Mouse (Mus musculus) hindbrain, embryonic 16.5 days (tissue): Measurements from ENCODE around the gene Plekho1. TPM values are rescaled to one million over a fixed set of nuclear protein-coding genes. Genes with fewer than 3 reads are reported as not detected.
"Not testable (repeated sequence)": the region's sequence is repeated elsewhere in the genome, so short reads cannot be mapped to it uniquely, and the experiment has no call there.

Experiments used
- ATAC-seq: fragments of 200-750 bp; cut with Nextera tagmentation; 2 replicates; pipeline ENCODE4 v1.8.0; 2017; ENCODE audit warnings: moderate TSS enrichment, moderate library complexity
- H3K27ac ChIP-seq: fragments of 300-500 bp; sonication (generic); 2 replicates; pipeline ENCODE4 v1.5.1; 2014; ENCODE audit warnings: low read depth, mild to moderate bottlenecking, control low read depth, low read length, moderate library complexity
- H3K27me3 ChIP-seq: fragments of 300-500 bp; sonication (generic); replicated peaks from 2 replicates; pipeline ENCODE4 v1.6.1; 2014; ENCODE audit warnings: low read length; ENCODE audit not compliant: control insufficient read depth, insufficient read depth
- H3K36me3 ChIP-seq: fragments of 300-500 bp; sonication (generic); 2 replicates; pipeline ENCODE4 v1.6.1; 2014; ENCODE audit warnings: mild to moderate bottlenecking, low read length, moderate library complexity, mixed read lengths; ENCODE audit not compliant: control insufficient read depth, insufficient read depth
- H3K4me1 ChIP-seq: fragments of 300-500 bp; sonication (generic); 2 replicates; pipeline ENCODE4 v1.6.1; 2014; ENCODE audit warnings: low read depth, low read length; ENCODE audit not compliant: control insufficient read depth, insufficient read depth
- H3K4me2 ChIP-seq: fragments of 300-500 bp; sonication (generic); 2 replicates; pipeline ENCODE4 v1.6.1; 2014; ENCODE audit warnings: mild to moderate bottlenecking, low read length, control low read depth, moderate library complexity
- H3K4me3 ChIP-seq: fragments of 300-500 bp; sonication (generic); 2 replicates; pipeline ENCODE4 v1.5.1; 2014; ENCODE audit warnings: mild to moderate bottlenecking, low read length, control low read depth, moderate library complexity
- H3K9ac ChIP-seq: fragments of 300-500 bp; sonication (generic); 2 replicates; pipeline ENCODE4 v1.6.1; 2014; ENCODE audit warnings: low read depth, mild to moderate bottlenecking, control low read depth, low read length, moderate library complexity
- H3K9me3 ChIP-seq: fragments of 300-500 bp; sonication (generic); 2 replicates; pipeline ENCODE4 v1.6.1; 2014; ENCODE audit warnings: mild to moderate bottlenecking, low read length, moderate library complexity; ENCODE audit not compliant: control insufficient read depth
- WGBS: fragments of 180-500 bp; shearing (Covaris S2); extraction: QIAGEN DNeasy Blood & Tissue Kit; methylation state at CpG from one replicate; pipeline ENCODE4 v1.1.7; 2014; 5-methylcytosine and 5-hydroxymethylcytosine counted together
- polyA plus RNA-seq: library from polyadenylated mRNA; unstranded; fragments of >200 nt; fragmentation: Nextera tagmentation; extraction: Ambion mirVana; gene quantifications from 2 replicates; pipeline ENCODE4 v1.2.1, GENCODE M21; 2015

The Plekho1 gene
- polyA plus RNA-seq, 1 experiment from 2014 or later = 27.7 TPM

- H3K4me3 ChIP-seq = no peak overlapping the region
- H3K27ac ChIP-seq = no peak overlapping the region
- H3K9me3 ChIP-seq = no peaks in the 10 kb centered on the region
- H3K27me3 ChIP-seq = no peaks in the 10 kb centered on the region
- 63% methylated on average over 3 of the region's 3 CpGs for WGBS
- no peaks in the 10 kb centered on the region for H3K4me1 ChIP-seq
- H3K36me3 ChIP-seq = no peaks in the 10 kb centered on the region
- no peak for ATAC-seq
- no peak overlapping the region for H3K4me2 ChIP-seq
- no peak overlapping the region for H3K9ac ChIP-seq
These were observed 18.7 kb downstream of the Plekho1 start for GRCm38 (mm10) chr3:95977079-95977478.

- Histone ChIP-seq H3K27me3 (no peaks in the 10 kb centered on the region), H3K9ac (peak overlapping the region; percentile 35; the same call in 1 of the 2 replicates), H3K4me1 (no peaks in the 10 kb centered on the region), H3K36me3 (no peaks in the 10 kb centered on the region), H3K4me2 (peak overlapping the region; percentile 60), H3K9me3 (no peaks in the 10 kb centered on the region), H3K4me3 (peak overlapping the region; percentile 23), H3K27ac (peak overlapping the region; percentile 37)
- ATAC-seq = peak; percentile 94
- 2% methylated on average over 34 of the region's 34 CpGs for WGBS
These were observed 22.7 kb downstream of the Plekho1 start for GRCm38 (mm10) chr3:95972873-95973634.

DNA sequence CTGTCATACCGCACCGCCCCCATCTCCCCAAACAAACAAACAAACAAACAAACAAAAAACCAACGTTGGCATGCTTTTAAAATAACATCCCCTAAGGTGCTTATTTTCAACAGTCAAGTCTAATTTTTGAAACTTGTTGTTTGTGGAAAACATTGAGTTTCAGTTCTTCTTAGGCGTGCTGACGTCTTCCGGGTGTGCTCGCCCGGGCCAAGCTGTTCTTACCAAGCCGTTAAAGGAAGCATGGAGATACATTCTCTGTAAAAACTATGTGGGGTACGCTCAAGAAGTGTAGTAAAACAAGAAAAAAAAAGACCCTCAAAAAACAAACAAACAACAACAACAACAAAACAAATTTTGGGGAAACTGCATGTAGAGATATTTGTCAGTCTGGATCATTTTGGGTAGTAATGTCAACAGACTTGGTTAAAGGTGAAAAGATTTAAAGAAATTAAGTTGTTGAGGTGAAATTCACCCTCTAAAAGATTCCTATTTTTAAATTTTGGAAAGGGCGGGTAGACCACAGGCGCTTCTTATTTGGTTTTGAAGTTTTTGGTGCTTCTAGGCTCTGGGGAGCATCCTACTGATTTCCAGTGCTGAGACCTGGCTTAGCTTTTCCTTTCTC is 23.4 kb downstream of the Plekho1 start:
- no peak for ATAC-seq
- Histone ChIP-seq H3K36me3 (no peaks in the 10 kb centered on the region), H3K27ac (no peak overlapping the region; the same call in 1 of the 2 replicates), H3K4me2 (peak overlapping the region; percentile 60), H3K4me1 (no peaks in the 10 kb centered on the region), H3K4me3 (peak overlapping the region; percentile 23), H3K9ac (peak overlapping the region; percentile 35; the same call in 1 of the 2 replicates), H3K9me3 (no peaks in the 10 kb centered on the region), H3K27me3 (no peaks in the 10 kb centered on the region)
- 68% methylated on average over 12 of the region's 12 CpGs for WGBS

- not testable (repeated sequence) for H3K4me3 ChIP-seq, H3K36me3 ChIP-seq, ATAC-seq, H3K27me3 ChIP-seq, H3K4me2 ChIP-seq, H3K4me1 ChIP-seq, H3K9ac ChIP-seq, H3K27ac ChIP-seq, H3K9me3 ChIP-seq
- 58% methylated on average over 5 of the region's 7 CpGs for WGBS
These were observed 25.1 kb downstream of the Plekho1 start for GRCm38 (mm10) chr3:95970661-95971060.

- no peaks in the 10 kb centered on the region for H3K9me3 ChIP-seq
- no peaks in the 10 kb centered on the region for H3K36me3 ChIP-seq
- WGBS = 82% methylated on average over 1 of the region's 1 CpGs
- H3K27ac ChIP-seq = no peak overlapping the region
- no peaks in the 10 kb centered on the region for H3K27me3 ChIP-seq
- no peak for ATAC-seq
- peaks cover 3% of the 10 kb centered on the region for H3K4me1 ChIP-seq
- no peak overlapping the region for H3K9ac ChIP-seq
- H3K4me2 ChIP-seq = no peak overlapping the region
- no peak overlapping the region for H3K4me3 ChIP-seq
These were observed 26.5 kb downstream of the Plekho1 start for GRCm38 (mm10) chr3:95969277-95969676.

GRCm38 (mm10) chr3:95965518-95966451 is 30.0 kb downstream of the Plekho1 start:
- Histone ChIP-seq H3K9ac (peak overlapping the region; percentile 46; the same call in 1 of the 2 replicates), H3K36me3 (no peaks in the 10 kb centered on the region), H3K4me1 (peaks cover 3% of the 10 kb centered on the region), H3K9me3 (no peaks in the 10 kb centered on the region), H3K4me2 (peak overlapping the region; percentile 59), H3K27me3 (no peaks in the 10 kb centered on the region), H3K27ac (no peak overlapping the region), H3K4me3 (peak overlapping the region; percentile 28)
- 6% methylated on average over 7 of the region's 7 CpGs for WGBS
- peak; percentile 78; the same call in 1 of the 2 replicates for ATAC-seq

DNA sequence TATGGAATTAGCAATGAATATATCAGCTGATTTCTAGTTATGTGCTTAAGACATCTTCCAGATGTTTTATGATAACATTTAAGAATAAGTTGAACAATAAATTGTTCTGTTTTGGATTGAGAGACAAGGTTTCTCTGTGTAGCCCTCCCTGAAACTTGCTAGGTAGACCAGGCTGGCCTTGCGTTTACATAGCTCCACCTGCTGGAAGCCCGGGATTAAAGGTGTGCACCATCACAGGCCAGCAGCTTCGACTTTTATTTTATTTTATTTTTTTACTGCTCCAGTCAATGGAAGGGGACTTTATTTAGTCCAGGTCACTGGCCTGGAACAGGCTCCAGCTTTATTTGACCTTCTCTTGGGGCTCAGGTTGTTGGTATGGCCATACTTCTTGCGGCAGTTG is 32.1 kb downstream of the Plekho1 start:
- ATAC-seq = no peak
- H3K4me1 ChIP-seq = peaks cover 3% of the 10 kb centered on the region
- no peak overlapping the region for H3K4me2 ChIP-seq
- no peaks in the 10 kb centered on the region for H3K36me3 ChIP-seq
- 44% methylated on average over 4 of the region's 4 CpGs for WGBS
- H3K27me3 ChIP-seq = no peaks in the 10 kb centered on the region
- H3K4me3 ChIP-seq = no peak overlapping the region
- no peaks in the 10 kb centered on the region for H3K9me3 ChIP-seq
- H3K9ac ChIP-seq = no peak overlapping the region
- no peak overlapping the region for H3K27ac ChIP-seq

DNA sequence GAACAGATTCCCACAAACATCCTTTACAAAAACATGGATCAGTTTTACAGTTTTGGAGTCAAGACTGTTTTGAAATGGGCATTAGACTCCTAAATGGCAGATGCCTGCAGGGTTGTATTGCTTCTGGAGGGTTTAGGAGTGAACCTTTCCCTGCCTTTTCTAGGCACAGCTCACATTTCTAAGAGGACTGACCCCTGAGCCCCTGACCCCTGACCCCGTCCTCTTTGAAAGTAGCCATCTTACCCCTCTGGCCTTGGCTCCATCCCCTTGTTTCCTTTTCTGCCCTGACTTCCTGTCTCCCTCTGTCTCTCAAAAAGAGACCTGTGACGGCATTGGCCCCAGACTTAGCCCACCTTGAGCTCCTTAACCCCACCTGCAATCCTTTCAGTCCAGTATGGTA is 32.6 kb downstream of the Plekho1 start:
- Histone ChIP-seq H3K9ac (no peak overlapping the region), H3K36me3 (no peaks in the 10 kb centered on the region), H3K9me3 (no peaks in the 10 kb centered on the region), H3K27me3 (no peaks in the 10 kb centered on the region), H3K4me1 (peaks cover 3% of the 10 kb centered on the region), H3K4me2 (no peak overlapping the region), H3K4me3 (no peak overlapping the region), H3K27ac (no peak overlapping the region)
- 41% methylated on average over 2 of the region's 2 CpGs for WGBS
- no peak for ATAC-seq

- 90% methylated on average over 8 of the region's 8 CpGs for WGBS
These were observed 33.6 kb downstream of the Plekho1 start for GRCm38 (mm10) chr3:95962182-95962581.

More at GRCm38 (mm10) chr3:95962182-95962581, 33.6 kb downstream of the Plekho1 start:
- not testable (repeated sequence) for ATAC-seq, H3K27me3 ChIP-seq, H3K4me1 ChIP-seq, H3K9ac ChIP-seq, H3K36me3 ChIP-seq, H3K9me3 ChIP-seq, H3K27ac ChIP-seq, H3K4me2 ChIP-seq, H3K4me3 ChIP-seq
